In genomic region chr7:30625530-30626384, GRCm38 (mm10) we compare ENCODE assay signal across 8 mouse cellular contexts. TPM values are rescaled to one million over a fixed set of nuclear protein-coding genes. Genes with fewer than 3 reads are reported as not detected.
A peak's percentile ranks its signal among the peaks of the same experiment; 100 is the strongest.
DNase-seq lines count a peak whose midpoint lies in the region; ATAC-seq and TF ChIP-seq lines count a peak whose summit lies in the region.

Cox6b1 (minus strand) TSS chr7:30626151.

- H3K4me3 ChIP-seq in bone marrow macrophage, adult 2 months (ENCODE audit: insufficient read depth, low read length) = peak within 1 kb of the TSS; percentile 72
- H3K4me3 ChIP-seq in embryonic fibroblast, embryonic 13.5 days (ENCODE audit: insufficient read depth, low read length) = peak within 1 kb of the TSS; percentile 98
- H3K4me3 ChIP-seq in kidney, embryonic 15.5 days (replicated peaks) = peak within 1 kb of the TSS; percentile 86

- peaks cover 2% of the 10 kb centered on the region; the same call in 1 of the 2 replicates for H3K4me1 ChIP-seq in bone marrow macrophage, adult 2 months (ENCODE audit: control insufficient read depth, insufficient read depth, low read length)
- H3K4me1 ChIP-seq in embryonic fibroblast, embryonic 13.5 days (ENCODE audit: control insufficient read depth, insufficient read depth, low read length) = no peaks in the 10 kb centered on the region
- H3K4me1 ChIP-seq in kidney, embryonic 15.5 days = peaks cover 13% of the 10 kb centered on the region

- peaks cover 38% of the 10 kb centered on the region for H3K36me3 ChIP-seq in kidney, embryonic 15.5 days

- 1% methylated on average over 44 of the region's 44 CpGs for WGBS in kidney, embryonic 15.5 days

- TF ChIP-seq CTCF in bone marrow macrophage, adult 2 months (IDR thresholded peaks at IDR 0.05; ENCODE audit: low read depth, low read length) = no peak
- TF ChIP-seq CTCF in embryonic fibroblast, embryonic 13.5 days (IDR thresholded peaks at IDR 0.05; ENCODE audit: borderline replicate concordance, insufficient read depth, low read length) = no peak

- H3K4me2 ChIP-seq in kidney, embryonic 15.5 days = peak within 1 kb of the TSS; percentile 83

- no peak for TF ChIP-seq POLR2A in bone marrow macrophage, adult 2 months (IDR thresholded peaks at IDR 0.05; ENCODE audit: borderline replicate concordance, low read depth, low read length)
- TF ChIP-seq POLR2A in embryonic fibroblast, embryonic 13.5 days (IDR thresholded peaks at IDR 0.05; ENCODE audit: low read depth, low read length) = peak; percentile 91

- peak; percentile 86 to 87 for DNase-seq in B cell, adult 2 months
- DNase-seq in heart, adult 9 months (ENCODE audit: low spot score in 2 of 2) = peak; percentile 85 to 89
- peak; percentile 95 for DNase-seq in liver
- DNase-seq in spleen, postnatal 4 days (ENCODE audit: low spot score in 2 of 2) = peak; percentile 85 to 93

- no peaks in the 10 kb centered on the region for H3K9me3 ChIP-seq in kidney, embryonic 15.5 days (replicated peaks)

- peak within 1 kb of the TSS; percentile 73 for H3K9ac ChIP-seq in kidney, embryonic 15.5 days

- peak; percentile 93 for ATAC-seq in kidney, embryonic 15.5 days (replicated peaks; ENCODE audit: low FRiP score)
- peak; percentile 98 for ATAC-seq in monocyte, adult 5-6 weeks (replicated peaks; ENCODE audit: insufficient number of reproducible peaks, low FRiP score, low TSS enrichment, poor library complexity, severe bottlenecking)

- H3K27me3 ChIP-seq in kidney, embryonic 15.5 days = peaks cover 21% of the 10 kb centered on the region

- peak within 1 kb of the TSS; percentile 46 for H3K27ac ChIP-seq in bone marrow macrophage, adult 2 months (ENCODE audit: insufficient read depth, low read depth, low read length)
- H3K27ac ChIP-seq in embryonic fibroblast, embryonic 13.5 days (ENCODE audit: insufficient read depth, low read length) = no peak within 1 kb of the TSS
- H3K27ac ChIP-seq in kidney, embryonic 15.5 days = peak within 1 kb of the TSS; percentile 49

RNA-seq across cellular contexts. Expression of gene Cox6b1, which starts in this region (rescaled TPM):
- 553 and 612 TPM in 2 replicates for polyA plus RNA-seq in bone marrow macrophage, adult 2 months (2012; ENCODE audit: insufficient read depth, insufficient read length, missing spikeins)
- polyA plus RNA-seq in embryonic fibroblast, embryonic 13.5 days (2011; ENCODE audit: insufficient read length, low read depth, missing spikeins) = 550 and 557 TPM in 2 replicates
- 1,049 and 1,131 TPM in 2 replicates for polyA plus RNA-seq in kidney, embryonic 15.5 days (2015; fragmentation: Nextera tagmentation; extraction: Ambion mirVana)
- 424 to 540 TPM (median 506 TPM) in 3 replicates for total RNA-seq in monocyte, adult 5-6 weeks (2017)
